Mouse (Mus musculus) small intestine, adult 2 months (tissue): ENCODE results near the gene Gm49388.

ENCODE experiments used
- CTCF ChIP-seq: fragments of 200-500 bp; IDR thresholded peaks from 2 replicates; pipeline ENCODE4 v1.5.1; 2012; ENCODE audit warnings: low read depth, mild to moderate bottlenecking, control low read depth, inconsistent platforms, low read length, moderate library complexity, mixed read lengths; ENCODE audit not compliant: insufficient replicate concordance, insufficient read length; ENCODE audit errors: extremely low read depth
- POLR2A ChIP-seq: fragments of 200-500 bp; IDR thresholded peaks from 2 replicates; pipeline ENCODE4 v1.6.1; 2012; ENCODE audit warnings: low read depth, mild to moderate bottlenecking, control low read depth, inconsistent platforms, low read length, moderate library complexity

- TF ChIP-seq POLR2A (no peak), CTCF (no peak)
Measured at GRCm38 (mm10) chr7:127777474-127778266, 7.7 kb upstream of the Gm49388 start.
